Mouse (Mus musculus): ENCODE data around the gene Syne1.

DNA sequence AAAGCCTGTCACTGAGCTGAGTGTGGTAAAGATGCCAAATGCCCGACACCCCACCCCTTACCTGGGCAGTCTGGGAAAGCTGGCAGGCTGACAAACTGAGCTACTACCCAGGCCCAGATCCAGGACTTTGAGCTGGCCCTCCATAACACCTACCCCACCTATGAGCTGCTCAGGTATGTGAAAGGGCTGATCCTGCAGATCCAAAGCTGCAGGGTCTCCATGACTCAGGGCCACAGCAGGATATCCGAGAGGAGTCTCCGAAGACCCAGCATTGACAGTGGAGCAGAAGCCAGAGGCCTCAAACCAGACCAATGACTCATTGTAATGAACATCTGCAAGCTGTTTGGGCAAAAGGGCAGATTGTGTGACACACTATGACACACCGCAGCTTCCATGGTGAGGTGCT is 369.5 kb downstream of the Syne1 start:
- TF ChIP-seq POLR2A (IDR thresholded peaks at IDR 0.05; ENCODE audit: low read depth, low read length) (no peak), CTCF (IDR thresholded peaks at IDR 0.05; ENCODE audit: borderline replicate concordance, insufficient read depth, low read length) (no peak)
